Mouse (Mus musculus) bone marrow, adult 2 months (tissue): ENCODE results near the gene Sfxn1.

Experiments used
- CTCF ChIP-seq: fragments of 200-500 bp; IDR thresholded peaks from 2 replicates; pipeline ENCODE4 v1.5.1; 2011; ENCODE audit warnings: low read length, control low read depth; ENCODE audit not compliant: control insufficient read depth, insufficient read depth
- POLR2A ChIP-seq: fragments of 200-500 bp; IDR thresholded peaks from 2 replicates; pipeline ENCODE4 v1.6.1; 2011; ENCODE audit warnings: low read depth, mild to moderate bottlenecking, control low read depth, low read length, borderline replicate concordance; ENCODE audit not compliant: control insufficient read depth

DNA sequence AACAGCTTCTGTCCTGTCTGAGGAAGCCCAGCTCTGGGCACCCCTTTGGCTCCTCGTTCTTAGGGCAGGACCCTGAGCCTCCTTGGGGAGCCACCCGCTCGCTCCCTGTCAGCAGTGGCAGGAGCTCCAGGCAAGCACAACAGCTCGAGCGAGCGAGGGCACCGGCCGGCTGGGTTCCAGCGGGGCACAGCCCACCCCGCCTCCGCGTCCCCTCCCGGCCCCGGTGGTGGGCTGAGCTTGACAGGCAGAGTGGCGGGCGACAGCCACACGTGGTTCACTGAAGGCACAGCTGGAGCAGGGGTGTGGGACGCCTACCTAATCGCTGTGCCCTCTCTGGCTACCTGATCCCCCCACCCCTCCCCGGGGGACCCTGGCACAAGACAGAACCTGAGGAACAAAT lies 16.7 kb upstream of the Sfxn1 start:
- TF ChIP-seq CTCF (no peak), POLR2A (no peak)
